Mouse (Mus musculus): ENCODE measurements at regions not wholly inside any gene's neighbourhood (a gene's known extent, or its start where the extent isn't known, plus 50 kb on each side); places are given as distances from the start of the nearest gene placed in this dataset.

DNA sequence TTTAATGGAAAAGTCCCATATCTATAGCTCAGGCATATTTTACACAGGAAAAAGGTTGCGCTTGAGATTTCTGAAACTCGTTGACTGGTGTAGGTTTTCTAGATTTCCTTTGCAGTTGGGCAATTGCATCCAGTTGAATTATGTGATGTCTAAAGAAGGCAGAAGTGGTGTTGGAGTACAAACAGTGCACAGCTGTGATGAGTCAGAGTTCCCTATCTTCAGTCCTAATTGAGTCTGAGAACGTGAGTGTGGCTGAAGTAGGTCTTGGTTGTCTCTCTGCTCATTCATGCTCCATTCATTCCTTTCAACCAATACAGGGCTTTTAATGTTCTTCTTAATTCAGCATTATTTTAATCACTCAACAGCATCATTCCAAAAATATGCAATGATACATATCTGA lies 142.9 kb upstream of the Dpyd start:
- WGBS (ENCODE audit: insufficient replicate concordance), result 72% methylated on average over 3 of the region's 3 CpGs
- Histone ChIP-seq H3K4me3 (ENCODE audit: low read depth, low read length) (no peak overlapping the region), H3K27me3 (ENCODE audit: control insufficient read depth, insufficient read depth, low read length) (no peaks in the 10 kb centered on the region), H3K9ac (ENCODE audit: low read depth, low read length) (no peak overlapping the region), H3K36me3 (ENCODE audit: control insufficient read depth, insufficient read depth, low read length) (no peaks in the 10 kb centered on the region), H3K27ac (ENCODE audit: low read depth, low read length) (no peak overlapping the region), H3K9me3 (replicated peaks; ENCODE audit: control insufficient read depth, low read length) (no peaks in the 10 kb centered on the region), H3K4me1 (ENCODE audit: control insufficient read depth, insufficient read depth, low read length) (no peaks in the 10 kb centered on the region), H3K4me2 (no peak overlapping the region)
- no peak for ATAC-seq (replicated peaks; ENCODE audit: insufficient number of reproducible peaks, low FRiP score, low TSS enrichment)

DNA sequence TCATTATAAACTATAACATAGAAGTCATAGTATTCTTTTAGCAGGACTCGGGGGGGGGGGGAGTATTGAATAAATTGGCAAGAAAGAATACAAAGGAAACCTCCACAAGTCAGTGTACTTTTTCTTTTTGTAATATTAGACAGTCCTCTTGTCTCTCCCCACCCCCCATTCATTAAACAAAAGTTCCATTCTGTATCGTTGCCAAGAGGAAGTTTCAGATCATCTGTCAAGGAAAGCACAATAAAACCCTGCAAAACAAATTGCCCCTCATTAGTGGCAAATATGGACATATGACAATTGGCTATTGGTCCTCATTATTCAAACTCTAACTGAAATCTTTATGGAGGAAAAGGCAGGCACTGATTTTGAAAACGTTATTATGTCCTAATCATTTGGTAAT lies 140.2 kb upstream of the Dpyd start:
- Histone ChIP-seq H3K9ac (ENCODE audit: low read depth, low read length) (no peak overlapping the region), H3K27ac (ENCODE audit: low read depth, low read length) (no peak overlapping the region), H3K4me1 (ENCODE audit: control insufficient read depth, insufficient read depth, low read length) (no peaks in the 10 kb centered on the region), H3K36me3 (ENCODE audit: control insufficient read depth, insufficient read depth, low read length) (no peaks in the 10 kb centered on the region), H3K27me3 (ENCODE audit: control insufficient read depth, insufficient read depth, low read length) (no peaks in the 10 kb centered on the region; the same call in 1 of the 2 replicates), H3K4me2 (no peak overlapping the region), H3K9me3 (replicated peaks; ENCODE audit: control insufficient read depth, low read length) (no peaks in the 10 kb centered on the region), H3K4me3 (ENCODE audit: low read depth, low read length) (no peak overlapping the region)
- WGBS (ENCODE audit: insufficient replicate concordance), result 57% methylated on average over 3 of the region's 3 CpGs
- no peak for ATAC-seq (replicated peaks; ENCODE audit: insufficient number of reproducible peaks, low FRiP score, low TSS enrichment)

DNA sequence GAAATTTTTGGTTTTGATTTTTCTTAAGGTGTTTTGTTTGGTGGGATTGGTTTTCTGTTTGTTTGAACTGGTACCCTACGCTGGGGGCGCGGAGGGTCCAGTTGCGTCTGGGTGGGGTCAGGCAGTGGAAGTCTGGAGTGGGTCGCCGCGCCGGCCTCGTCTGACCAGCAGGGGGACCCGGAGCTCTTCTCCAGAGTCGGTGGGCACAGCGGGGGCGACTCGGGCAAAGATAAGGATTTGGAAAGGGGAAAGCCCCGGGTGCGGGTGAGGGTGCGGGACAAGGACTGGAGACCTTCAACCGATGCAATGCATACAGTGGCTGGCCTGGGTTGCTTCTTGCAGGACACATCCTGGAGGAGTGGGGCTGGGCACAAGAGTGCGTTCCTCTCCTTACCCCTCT lies 136.2 kb upstream of the Dpyd start:
- H3K9me3 ChIP-seq (replicated peaks; ENCODE audit: control insufficient read depth, low read length), result no peaks in the 10 kb centered on the region
- H3K4me2 ChIP-seq, result peak overlapping the region; percentile 74
- peak; percentile 61 for ATAC-seq (replicated peaks; ENCODE audit: insufficient number of reproducible peaks, low FRiP score, low TSS enrichment)
- no peak overlapping the region for H3K27ac ChIP-seq (ENCODE audit: low read depth, low read length)
- no peak overlapping the region for H3K9ac ChIP-seq (ENCODE audit: low read depth, low read length)
- WGBS (ENCODE audit: insufficient replicate concordance), result 5% methylated on average over 19 of the region's 19 CpGs
- H3K27me3 ChIP-seq (ENCODE audit: control insufficient read depth, insufficient read depth, low read length), result peaks cover 10% of the 10 kb centered on the region
- peak overlapping the region; percentile 38 for H3K4me3 ChIP-seq (ENCODE audit: low read depth, low read length)
- H3K36me3 ChIP-seq (ENCODE audit: control insufficient read depth, insufficient read depth, low read length), result no peaks in the 10 kb centered on the region
- peaks cover 4% of the 10 kb centered on the region; the same call in 1 of the 2 replicates for H3K4me1 ChIP-seq (ENCODE audit: control insufficient read depth, insufficient read depth, low read length)

DNA sequence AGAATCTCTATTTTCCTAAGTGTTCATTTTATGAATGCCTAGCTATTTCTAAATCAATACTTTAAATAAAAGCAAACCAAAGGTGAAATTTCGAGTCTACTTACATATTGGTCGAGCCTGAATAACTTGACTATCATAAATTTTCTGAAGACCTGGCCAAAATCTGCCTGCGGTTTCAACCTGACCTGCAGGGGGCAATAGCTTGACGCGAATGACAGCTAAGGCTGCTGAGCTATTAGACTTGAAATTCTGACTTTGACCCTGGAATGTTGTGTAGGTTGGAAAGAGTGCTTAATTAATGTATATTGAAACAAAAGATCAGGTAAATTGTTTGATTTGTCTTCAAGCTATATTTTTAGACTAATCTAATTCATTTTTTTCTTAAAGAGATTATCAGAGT lies 133.4 kb upstream of the Dpyd start:
- ATAC-seq (replicated peaks; ENCODE audit: insufficient number of reproducible peaks, low FRiP score, low TSS enrichment), result no peak
- H3K9ac ChIP-seq (ENCODE audit: low read depth, low read length), result no peak overlapping the region
- H3K27ac ChIP-seq (ENCODE audit: low read depth, low read length), result no peak overlapping the region
- H3K9me3 ChIP-seq (replicated peaks; ENCODE audit: control insufficient read depth, low read length), result no peaks in the 10 kb centered on the region
- peaks cover 4% of the 10 kb centered on the region; the same call in 1 of the 2 replicates for H3K4me1 ChIP-seq (ENCODE audit: control insufficient read depth, insufficient read depth, low read length)
- no peaks in the 10 kb centered on the region for H3K36me3 ChIP-seq (ENCODE audit: control insufficient read depth, insufficient read depth, low read length)
- no peak overlapping the region for H3K4me3 ChIP-seq (ENCODE audit: low read depth, low read length)
- 4% methylated on average over 5 of the region's 5 CpGs for WGBS (ENCODE audit: insufficient replicate concordance)
- peaks cover 24% of the 10 kb centered on the region for H3K27me3 ChIP-seq (ENCODE audit: control insufficient read depth, insufficient read depth, low read length)
- H3K4me2 ChIP-seq, result no peak overlapping the region

DNA sequence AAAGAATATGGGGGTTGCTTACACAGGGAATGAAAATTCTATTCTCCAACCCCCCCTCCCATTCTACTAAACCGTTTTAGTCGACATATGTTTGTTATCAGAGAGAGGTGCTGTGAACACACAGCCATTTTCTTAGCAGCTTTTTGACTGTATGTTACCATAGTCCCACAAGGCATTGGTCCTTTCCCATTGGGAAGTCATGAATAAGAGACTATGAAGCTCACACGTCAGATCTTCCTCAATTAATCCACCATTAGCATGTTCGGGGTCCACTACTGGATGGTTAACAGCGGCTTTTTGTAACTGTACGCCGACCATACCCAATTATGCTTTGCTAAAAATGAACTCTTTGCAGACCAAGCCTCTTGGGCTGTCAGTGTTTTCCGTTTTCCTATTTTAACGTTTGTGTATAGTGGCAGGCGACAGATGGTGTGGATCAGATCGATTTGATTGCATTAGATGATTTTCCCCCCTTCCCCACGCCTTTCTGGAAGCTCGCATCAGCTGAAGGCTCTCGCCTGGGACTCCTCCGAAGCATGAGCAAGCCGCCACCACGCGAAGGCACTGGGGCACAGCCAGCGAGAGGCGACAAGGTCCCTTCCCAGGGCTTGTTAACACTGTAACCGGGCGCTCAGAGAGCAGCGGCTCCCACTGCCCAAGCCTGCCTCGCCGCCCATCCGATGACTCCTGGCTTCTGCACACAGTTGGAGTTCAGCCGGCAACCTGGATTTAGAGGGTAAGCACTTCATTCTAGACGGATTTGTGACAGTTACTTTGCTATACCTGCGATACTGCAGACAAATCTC lies 131.9 kb upstream of the Dpyd start:
- peaks cover 8% of the 10 kb centered on the region for H3K4me1 ChIP-seq (ENCODE audit: control insufficient read depth, insufficient read depth, low read length)
- H3K4me2 ChIP-seq, result peak overlapping the region; percentile 66
- no peaks in the 10 kb centered on the region for H3K9me3 ChIP-seq (replicated peaks; ENCODE audit: control insufficient read depth, low read length)
- 9% methylated on average over 29 of the region's 29 CpGs for WGBS (ENCODE audit: insufficient replicate concordance)
- no peak overlapping the region for H3K27ac ChIP-seq (ENCODE audit: low read depth, low read length)
- no peak for ATAC-seq (replicated peaks; ENCODE audit: insufficient number of reproducible peaks, low FRiP score, low TSS enrichment)
- H3K27me3 ChIP-seq (ENCODE audit: control insufficient read depth, insufficient read depth, low read length), result peaks cover 36% of the 10 kb centered on the region
- H3K36me3 ChIP-seq (ENCODE audit: control insufficient read depth, insufficient read depth, low read length), result no peaks in the 10 kb centered on the region
- no peak overlapping the region for H3K9ac ChIP-seq (ENCODE audit: low read depth, low read length)
- H3K4me3 ChIP-seq (ENCODE audit: low read depth, low read length), result peak overlapping the region; percentile 30

DNA sequence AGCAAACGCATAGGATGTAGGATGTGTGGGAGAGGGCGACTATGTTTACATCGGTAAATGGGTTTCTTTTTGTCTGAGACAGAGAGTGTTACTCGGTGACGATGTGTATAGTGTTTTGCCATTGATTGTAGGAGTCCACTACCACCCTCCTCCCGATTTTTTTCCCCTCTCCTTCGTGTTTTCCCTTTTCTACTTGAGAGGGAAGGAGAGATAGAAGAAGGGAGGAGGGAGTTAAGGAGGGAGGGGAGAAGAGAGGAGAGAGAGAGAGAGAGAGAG lies 131.4 kb upstream of the Dpyd start:
- WGBS (ENCODE audit: insufficient replicate concordance), result 3% methylated on average over 7 of the region's 7 CpGs
- Histone ChIP-seq H3K4me3 (ENCODE audit: low read depth, low read length) (peak overlapping the region; percentile 30), H3K4me2 (peak overlapping the region; percentile 66), H3K9ac (ENCODE audit: low read depth, low read length) (no peak overlapping the region), H3K27me3 (ENCODE audit: control insufficient read depth, insufficient read depth, low read length) (peaks cover 40% of the 10 kb centered on the region), H3K4me1 (ENCODE audit: control insufficient read depth, insufficient read depth, low read length) (peaks cover 8% of the 10 kb centered on the region), H3K36me3 (ENCODE audit: control insufficient read depth, insufficient read depth, low read length) (no peaks in the 10 kb centered on the region), H3K9me3 (replicated peaks; ENCODE audit: control insufficient read depth, low read length) (no peaks in the 10 kb centered on the region), H3K27ac (ENCODE audit: low read depth, low read length) (no peak overlapping the region)
- ATAC-seq (replicated peaks; ENCODE audit: insufficient number of reproducible peaks, low FRiP score, low TSS enrichment), result no peak

DNA sequence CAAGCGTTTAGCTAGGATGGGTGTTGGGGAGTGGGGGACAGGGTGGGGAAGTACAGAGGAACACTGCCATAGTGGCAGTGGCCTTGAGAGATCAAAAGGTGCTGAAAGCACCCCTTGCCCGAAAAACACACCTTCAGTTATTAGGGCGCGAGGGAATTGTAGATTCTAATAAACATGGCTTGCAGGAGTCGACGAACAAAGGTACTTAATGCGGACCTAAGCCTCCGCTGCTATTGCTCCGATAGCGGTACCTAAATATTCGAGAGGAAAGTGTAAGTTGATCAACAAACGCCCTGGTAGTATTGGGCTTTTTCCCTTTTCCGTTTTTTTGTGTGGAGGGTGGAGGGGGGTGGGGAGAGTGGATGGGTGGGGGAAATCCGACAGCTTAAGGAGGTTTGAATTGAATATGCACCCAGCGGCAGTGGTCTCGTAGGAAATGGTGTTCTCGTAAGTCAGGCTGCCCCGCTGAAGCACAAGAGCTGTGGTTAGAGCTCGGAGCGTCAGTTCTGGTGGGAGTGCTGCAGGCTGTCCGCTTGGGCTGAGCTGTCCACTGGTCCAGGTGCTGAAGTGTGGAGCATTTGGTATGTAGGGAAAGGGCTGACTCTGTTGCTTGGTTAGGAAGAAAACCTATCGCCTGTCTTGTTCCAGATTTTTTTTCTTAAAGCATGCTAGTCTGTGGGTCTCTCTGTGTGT lies 130.8 kb upstream of the Dpyd start:
- ATAC-seq (replicated peaks; ENCODE audit: insufficient number of reproducible peaks, low FRiP score, low TSS enrichment), result peak; percentile 74; the same call in 1 of the 2 replicates
- Histone ChIP-seq H3K27ac (ENCODE audit: low read depth, low read length) (no peak overlapping the region), H3K4me2 (peak overlapping the region; percentile 66), H3K4me3 (ENCODE audit: low read depth, low read length) (peak overlapping the region; percentile 30), H3K36me3 (ENCODE audit: control insufficient read depth, insufficient read depth, low read length) (no peaks in the 10 kb centered on the region), H3K4me1 (ENCODE audit: control insufficient read depth, insufficient read depth, low read length) (peaks cover 8% of the 10 kb centered on the region), H3K9me3 (replicated peaks; ENCODE audit: control insufficient read depth, low read length) (no peaks in the 10 kb centered on the region), H3K27me3 (ENCODE audit: control insufficient read depth, insufficient read depth, low read length) (peaks cover 46% of the 10 kb centered on the region), H3K9ac (ENCODE audit: low read depth, low read length) (no peak overlapping the region)
- WGBS (ENCODE audit: insufficient replicate concordance), result 2% methylated on average over 22 of the region's 22 CpGs

DNA sequence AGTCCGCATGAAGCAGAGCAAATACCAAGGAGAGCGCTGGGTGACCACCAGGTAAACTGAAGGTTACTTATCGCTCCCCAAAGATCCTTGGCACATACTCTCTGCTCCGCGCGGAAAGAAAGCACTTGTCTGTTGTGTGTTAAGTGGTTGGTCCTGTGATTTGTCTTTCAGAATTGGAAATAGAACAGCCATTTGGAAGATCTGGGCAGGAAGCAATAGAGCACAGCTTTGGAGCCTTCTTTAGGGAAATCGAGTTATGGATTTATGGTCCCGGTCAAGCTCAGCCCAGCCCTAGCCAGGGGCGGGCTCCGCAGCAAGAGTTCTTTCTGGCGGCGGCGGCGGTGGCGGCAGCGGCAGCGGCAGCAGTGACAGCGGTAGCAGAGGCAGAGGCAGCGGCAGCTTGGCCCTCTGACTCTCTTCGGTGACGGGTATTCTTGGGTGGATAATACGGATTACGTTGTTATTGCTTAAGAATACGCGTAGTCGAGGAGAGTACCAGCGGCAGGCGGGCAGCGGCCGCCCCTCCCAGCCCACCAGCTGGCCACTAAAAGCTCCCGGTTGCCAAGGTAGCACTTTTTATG lies 128.4 kb upstream of the Dpyd start:
- no peak overlapping the region for H3K27ac ChIP-seq (ENCODE audit: low read depth, low read length)
- no peak for ATAC-seq (replicated peaks; ENCODE audit: insufficient number of reproducible peaks, low FRiP score, low TSS enrichment)
- H3K4me2 ChIP-seq, result peak overlapping the region; percentile 86
- H3K4me1 ChIP-seq (ENCODE audit: control insufficient read depth, insufficient read depth, low read length), result peaks cover 8% of the 10 kb centered on the region
- no peak overlapping the region for H3K9ac ChIP-seq (ENCODE audit: low read depth, low read length)
- no peaks in the 10 kb centered on the region for H3K9me3 ChIP-seq (replicated peaks; ENCODE audit: control insufficient read depth, low read length)
- peaks cover 46% of the 10 kb centered on the region for H3K27me3 ChIP-seq (ENCODE audit: control insufficient read depth, insufficient read depth, low read length)
- H3K36me3 ChIP-seq (ENCODE audit: control insufficient read depth, insufficient read depth, low read length), result no peaks in the 10 kb centered on the region
- H3K4me3 ChIP-seq (ENCODE audit: low read depth, low read length), result peak overlapping the region; percentile 56
- WGBS (ENCODE audit: insufficient replicate concordance), result 2% methylated on average over 31 of the region's 31 CpGs
